ENCODE assay signal across 19 mouse cellular contexts in genomic region chr9:50873210-50873609, GRCm38 (mm10).
"Had no signal": no experiment of that assay in that cellular context is flagged by ENCODE, and none has a peak within 500 bp of the region (broad histone marks: within the 10 kb centered on the region; RNA-seq: fewer than 3 reads in every experiment).

No protein-coding gene starts in this region.

- H3K4me1 ChIP-seq: heart, embryonic 12.5 days; hindbrain, embryonic 10.5 days; hindbrain, embryonic 12.5 days; intestine, embryonic 15.5 days; limb, embryonic 10.5 days; limb, embryonic 12.5 days; liver, embryonic 13.5 days had no signal

- H3K4me3 ChIP-seq: gastrocnemius, adult 2 months; heart, embryonic 10.5 days; heart, embryonic 12.5 days; hindbrain, embryonic 10.5 days; hindbrain, embryonic 12.5 days; intestine, embryonic 15.5 days; left cerebral cortex, adult 2 months; limb, embryonic 10.5 days; limb, embryonic 12.5 days; liver, embryonic 13.5 days had no signal

- H3K27ac ChIP-seq: gastrocnemius, adult 2 months; heart, embryonic 10.5 days; hindbrain, embryonic 10.5 days; hindbrain, embryonic 12.5 days; hindbrain, embryonic 14.5 days; intestine, embryonic 15.5 days; left cerebral cortex, adult 2 months; limb, embryonic 10.5 days; limb, embryonic 12.5 days; liver, embryonic 13.5 days had no signal

- DNase-seq: gastrocnemius, adult 2 months; gastrocnemius, postnatal 10 days; gastrocnemius, postnatal 25 days; heart, adult 18-20 months; heart, postnatal 10 days; heart, postnatal 4 days; kidney, postnatal 10 days; kidney, postnatal 4 days; liver; liver, embryonic 13.5 days had no signal
